Mouse (Mus musculus) CD4-positive helper T cell, adult 2 months (primary cell): Measurements from ENCODE around the gene Srcap.
"Not testable (repeated sequence)": the region's sequence is repeated elsewhere in the genome, so short reads cannot be mapped to it uniquely, and the experiment has no call there.

ENCODE experiments used
- DNase-seq: peaks from one replicate; pipeline ENCODE4 v3.0.0-alpha.2; 2012; ENCODE audit warnings: low read depth, missing footprints, low spot score

Srcap gene

DNA sequence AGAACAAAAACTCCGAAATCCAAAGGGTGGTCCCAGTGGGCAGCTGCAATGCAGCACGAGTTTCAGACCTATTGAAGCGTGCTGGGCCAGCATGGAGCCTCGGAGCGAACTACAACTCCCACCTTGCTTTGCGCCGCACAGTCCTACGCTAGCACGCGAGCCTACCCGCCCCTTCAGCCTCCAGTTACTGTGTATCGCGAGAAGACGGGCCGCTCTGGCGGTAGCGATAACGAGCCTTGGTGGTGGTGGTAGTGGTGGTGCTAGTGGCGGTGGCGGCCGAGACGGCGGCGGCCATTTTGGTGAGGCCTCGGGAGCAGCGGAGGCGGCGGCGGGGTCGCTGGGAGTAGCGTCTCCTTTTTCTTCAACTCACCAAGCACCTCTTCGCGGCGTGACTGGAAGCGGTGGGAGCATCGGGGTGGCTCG lies at the start of gene Srcap:
Srcap (plus strand) TSS at position 176 of the 423 bp plus-strand sequence.
- DNase-seq, result peak; percentile 99

DNA sequence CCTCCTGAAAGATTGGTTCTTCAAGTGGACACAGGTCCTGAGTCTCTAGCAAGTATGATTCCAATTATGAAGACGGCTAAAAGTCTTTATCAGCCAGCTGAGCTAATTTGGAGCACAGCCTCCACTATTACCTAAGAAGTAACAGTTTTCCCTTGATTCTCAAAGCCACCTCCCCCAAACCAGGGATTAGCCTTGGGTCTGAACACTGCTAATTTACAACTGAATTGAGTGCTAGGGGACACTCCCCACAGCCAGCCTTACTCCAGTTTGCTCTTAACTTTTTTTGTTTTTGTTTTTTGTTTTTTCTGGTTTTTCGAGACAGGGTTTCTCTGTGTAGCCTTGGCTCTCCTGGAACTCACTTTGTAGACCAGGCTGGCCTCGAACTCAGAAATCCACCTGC lies 46.6 kb upstream of the Srcap start:
- DNase-seq, result no peak

DNA sequence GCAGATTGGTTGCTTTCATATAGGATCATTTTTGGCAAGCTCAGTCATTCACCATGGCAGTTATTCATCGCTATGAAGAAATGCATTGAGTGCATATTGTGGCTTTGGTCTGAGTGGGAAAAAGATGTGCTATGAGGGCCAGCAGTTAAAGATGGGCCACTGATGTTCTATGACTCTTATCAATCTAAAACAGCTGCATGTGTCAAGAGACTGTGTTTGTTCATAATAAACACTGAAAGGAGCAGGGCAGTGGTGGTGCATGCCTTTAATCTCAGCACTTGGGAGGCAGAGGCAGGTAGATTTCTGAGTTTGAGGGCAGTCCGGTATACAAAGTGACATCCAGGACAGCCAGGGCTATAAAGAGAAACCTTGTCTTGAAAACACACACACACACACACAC lies 46.1 kb upstream of the Srcap start:
- DNase-seq, result not testable (repeated sequence)

DNA sequence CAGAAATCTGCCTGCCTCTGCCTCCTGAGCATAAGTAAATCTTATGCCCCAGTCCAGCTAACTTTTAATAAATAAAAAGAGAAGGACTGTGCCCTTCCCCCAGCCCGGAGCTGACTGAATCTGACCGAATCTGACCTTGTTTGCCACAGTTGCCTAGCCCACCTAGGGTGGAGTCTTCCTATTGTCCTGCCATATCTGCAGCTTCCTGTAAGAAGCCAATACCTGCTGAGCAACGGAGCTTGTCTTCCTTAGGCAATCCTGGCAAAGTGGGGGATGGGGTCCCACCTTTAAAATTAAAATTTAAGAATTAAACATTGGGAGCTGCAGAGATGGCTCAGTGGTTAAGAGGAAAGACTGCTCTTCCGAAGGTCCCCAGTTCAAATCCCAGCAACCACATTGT lies 45.2 kb upstream of the Srcap start:
- no peak for DNase-seq

DNA sequence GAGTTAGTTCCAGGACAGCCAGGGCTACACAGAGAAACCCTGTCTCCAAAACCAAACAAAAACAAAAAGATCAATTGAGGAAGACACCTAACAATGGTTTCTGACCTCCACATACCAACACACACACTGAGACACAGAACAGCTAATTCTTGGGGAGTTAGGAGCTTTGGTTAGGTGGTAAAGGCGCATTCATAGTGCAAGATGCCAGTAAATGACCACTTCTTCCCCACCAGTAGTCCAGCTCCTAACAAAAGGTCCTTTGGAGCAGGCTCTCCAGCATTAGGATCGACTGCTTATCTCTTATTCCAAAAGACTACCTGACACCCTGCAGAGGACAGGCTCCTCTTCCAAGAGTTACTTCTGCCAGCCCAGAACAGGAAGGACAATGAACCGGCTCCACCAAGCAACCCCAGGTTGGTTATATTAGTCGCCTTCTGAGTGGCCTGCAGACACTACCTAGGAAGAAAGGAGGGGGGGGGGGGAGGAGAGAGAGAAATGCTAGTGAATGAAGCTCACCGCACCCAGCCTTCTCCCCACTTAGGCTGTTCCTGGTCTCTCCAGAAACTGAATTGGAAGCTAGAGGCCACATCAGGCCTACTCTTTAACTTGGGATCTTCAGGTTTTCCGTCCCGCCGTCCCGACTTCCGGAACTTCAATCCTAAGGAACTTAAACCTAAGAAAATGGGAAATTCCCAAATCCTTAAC lies 41.6 kb upstream of the Srcap start:
- DNase-seq, result peak; percentile 39

DNA sequence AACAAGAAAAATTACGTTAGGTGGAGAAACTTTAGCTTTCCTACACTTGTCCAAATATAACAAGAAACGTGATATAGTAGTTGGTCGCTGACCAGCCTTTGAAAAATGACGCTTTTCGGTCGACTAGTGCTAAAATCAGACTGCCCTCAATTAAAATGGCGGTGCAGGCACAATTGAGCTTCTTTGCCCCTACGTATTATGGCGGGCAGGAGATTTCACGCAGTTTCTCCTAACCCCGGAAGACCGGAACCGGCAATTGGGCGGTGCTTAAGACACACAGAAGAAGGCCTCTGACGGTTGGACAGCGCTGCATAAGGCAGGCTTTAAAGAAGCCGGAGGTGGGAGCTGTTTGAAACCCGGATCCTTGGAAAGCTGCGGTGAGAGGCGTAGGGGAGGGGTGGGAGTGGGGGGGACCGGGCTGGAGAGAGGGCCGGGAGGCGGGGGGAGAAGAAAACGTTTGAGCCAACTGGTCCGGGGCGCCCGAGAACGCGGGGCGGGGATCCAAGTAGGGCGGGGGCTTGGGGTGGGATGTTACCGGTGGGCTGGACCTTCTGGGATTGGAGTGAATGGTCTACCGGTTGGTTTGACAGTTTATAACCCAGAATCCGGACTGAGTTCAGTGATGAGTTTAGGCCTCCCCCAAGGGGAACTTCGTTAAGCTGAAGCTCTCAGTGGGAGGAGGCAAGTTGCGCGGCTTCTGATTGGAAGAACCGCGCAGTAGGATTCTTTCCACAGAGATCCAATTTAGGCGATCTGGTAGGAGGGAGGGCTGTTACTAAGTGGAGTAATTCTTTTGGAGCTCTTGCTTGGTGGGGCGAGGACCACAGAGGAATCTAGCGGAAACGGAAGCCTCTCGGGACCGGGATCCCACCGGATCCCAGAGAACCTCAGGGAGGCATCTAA lies 40.8 kb upstream of the Srcap start:
- DNase-seq, result peak; percentile 96

DNA sequence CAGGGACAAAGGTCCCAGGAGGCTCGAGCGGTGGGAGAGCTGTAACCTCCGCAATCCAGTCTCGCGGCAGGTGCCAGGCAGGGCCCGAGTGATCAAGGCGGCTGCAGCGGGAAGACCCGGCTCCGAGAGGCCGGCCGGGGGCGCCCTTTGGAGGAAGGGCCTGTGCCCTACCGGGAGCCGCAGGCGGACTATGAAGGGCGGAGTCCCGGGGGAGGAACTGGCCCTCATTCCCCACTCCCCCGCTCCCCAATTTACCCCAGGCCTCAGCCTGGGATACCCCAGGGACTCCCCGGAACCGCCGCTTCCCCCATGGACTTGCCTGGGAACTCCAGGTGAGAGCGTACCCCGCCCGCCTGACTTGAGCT lies 40.2 kb upstream of the Srcap start:
- DNase-seq, result peak; percentile 58

DNA sequence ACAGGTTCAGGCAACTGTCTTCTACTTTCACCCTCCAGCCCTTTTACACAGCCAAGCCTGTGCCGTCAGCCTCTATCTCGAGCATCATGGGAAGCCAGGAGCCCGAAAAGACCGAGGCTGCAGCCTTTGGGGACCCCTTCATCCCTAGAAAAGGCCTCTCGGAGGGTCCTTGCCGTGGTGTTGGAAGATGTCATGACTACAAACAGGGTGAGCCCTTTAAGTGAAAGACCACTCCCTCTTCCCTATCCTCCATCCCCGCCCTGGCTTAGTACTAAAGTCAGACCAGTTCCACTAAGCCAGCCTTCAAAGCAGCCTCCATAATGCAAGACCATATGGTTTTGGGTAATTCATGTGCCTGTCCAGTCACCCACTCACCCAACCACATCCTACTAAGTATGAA lies 39.7 kb upstream of the Srcap start:
- DNase-seq, result no peak

DNA sequence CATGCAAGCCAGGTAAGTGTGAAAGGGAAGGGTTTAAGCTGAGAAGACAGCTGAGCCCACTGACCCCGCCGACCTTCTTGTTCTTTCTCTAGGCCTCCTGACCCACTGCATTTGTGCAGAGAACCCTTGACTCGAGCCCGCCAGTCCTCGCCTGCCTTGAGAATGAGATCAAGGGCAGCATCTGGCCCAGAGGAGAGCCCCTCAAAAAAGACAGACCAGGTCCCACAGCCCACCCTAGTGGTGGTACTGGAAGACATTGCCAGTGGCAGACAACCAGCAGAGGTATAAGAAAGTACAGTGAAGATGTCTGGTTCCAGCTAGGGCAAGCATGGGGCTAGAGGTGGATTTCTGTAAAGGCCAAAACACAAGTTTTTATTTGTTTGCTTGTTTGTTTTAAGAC lies 38.1 kb upstream of the Srcap start:
- DNase-seq, result no peak

DNA sequence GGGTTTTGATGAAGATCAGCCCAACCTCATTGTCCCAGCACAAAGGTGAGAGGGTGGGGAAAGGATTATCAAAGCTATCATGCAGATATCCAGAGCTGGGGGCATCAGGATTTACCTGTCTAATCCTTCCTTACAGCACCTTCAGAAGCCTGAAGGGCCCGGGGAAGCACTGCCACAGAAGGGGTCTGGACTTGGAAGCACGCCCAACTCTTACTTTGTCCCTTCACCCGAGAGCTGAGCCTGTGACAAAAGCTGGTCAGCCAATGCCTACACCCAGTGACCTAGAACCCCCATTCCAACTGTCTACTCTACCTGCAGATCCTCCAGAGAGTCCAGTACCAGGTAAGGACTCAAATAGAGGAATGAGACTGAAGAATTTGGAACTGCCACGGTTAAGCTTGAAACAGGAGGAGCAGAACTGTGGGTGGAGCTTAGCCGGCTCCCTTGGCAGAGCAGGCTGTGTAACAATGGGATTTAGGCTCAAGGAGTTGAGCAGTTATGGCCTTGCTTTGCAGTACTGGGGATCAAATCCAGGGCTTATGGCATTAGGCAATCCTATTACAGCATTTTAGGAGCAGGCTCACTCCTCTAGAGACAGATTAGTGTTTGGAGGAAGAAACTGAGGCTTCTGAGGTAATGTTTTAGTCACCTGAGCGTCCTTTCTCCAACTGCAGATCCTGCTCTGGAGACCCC lies 37.3 kb upstream of the Srcap start:
- DNase-seq, result no peak

DNA sequence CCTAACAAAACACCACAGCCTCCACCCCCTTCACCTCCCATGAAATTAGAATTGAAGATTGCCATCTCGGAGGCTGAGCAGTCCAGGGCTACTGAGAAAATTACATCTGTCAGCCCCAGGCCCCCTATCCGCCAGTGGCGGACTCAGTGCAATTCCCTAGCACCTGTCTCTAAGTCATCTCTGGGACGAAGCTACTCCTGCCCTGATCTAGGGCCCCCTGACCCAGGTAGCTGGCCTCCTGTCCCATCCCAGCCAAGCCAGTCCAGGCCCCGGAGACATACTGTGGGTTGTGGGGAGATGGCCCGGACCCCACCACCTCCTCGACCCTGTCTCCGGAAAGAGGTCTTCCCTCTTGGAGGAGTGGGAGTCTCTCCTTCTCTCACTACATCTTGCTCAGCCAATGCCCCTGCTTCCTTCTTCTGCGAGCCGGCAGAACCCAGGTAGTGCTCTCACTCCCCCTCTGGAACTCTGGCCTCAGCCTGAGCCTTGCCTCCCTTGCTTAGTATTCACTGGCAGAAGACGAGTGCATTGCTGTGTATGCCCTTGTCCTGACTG lies 36.5 kb upstream of the Srcap start:
- no peak for DNase-seq

DNA sequence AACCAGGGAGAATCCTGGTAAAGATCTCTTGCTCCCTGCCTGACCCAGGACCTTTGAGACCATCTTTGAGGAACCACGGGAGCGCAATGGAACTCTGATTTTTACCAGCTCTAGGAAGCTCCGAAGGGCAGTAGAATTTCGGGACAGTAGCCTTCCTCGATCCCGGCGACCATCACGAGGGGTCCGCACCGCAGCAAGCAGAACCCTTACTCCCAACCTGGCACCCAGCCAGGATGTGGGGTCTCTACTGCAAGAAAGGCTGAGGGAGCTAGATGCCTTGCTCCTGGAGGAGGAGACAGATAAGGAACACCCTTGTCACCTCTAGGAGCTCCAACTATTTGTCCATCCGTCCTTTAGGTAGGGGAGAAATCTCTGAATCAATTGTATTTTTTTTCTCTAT lies 35.4 kb upstream of the Srcap start:
- DNase-seq, result no peak

DNA sequence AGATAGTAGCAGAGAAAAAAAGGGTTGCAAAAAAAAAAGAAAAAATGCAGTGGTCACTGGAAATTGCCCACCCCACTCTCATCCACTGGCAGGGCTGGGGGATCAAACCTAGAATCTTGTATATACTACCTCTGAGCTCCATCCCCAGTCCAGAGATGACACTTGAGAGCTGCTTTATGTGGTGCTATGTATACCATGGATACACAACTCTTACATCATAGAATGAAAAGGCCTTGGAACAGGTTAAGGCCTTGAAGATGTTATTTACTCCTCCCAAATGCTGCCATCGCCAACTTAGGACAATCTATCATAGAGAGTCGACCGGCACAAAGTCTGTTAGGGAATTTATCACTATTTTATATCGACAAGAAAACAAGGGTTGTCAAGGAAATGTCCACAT lies 34.9 kb upstream of the Srcap start:
- no peak for DNase-seq

DNA sequence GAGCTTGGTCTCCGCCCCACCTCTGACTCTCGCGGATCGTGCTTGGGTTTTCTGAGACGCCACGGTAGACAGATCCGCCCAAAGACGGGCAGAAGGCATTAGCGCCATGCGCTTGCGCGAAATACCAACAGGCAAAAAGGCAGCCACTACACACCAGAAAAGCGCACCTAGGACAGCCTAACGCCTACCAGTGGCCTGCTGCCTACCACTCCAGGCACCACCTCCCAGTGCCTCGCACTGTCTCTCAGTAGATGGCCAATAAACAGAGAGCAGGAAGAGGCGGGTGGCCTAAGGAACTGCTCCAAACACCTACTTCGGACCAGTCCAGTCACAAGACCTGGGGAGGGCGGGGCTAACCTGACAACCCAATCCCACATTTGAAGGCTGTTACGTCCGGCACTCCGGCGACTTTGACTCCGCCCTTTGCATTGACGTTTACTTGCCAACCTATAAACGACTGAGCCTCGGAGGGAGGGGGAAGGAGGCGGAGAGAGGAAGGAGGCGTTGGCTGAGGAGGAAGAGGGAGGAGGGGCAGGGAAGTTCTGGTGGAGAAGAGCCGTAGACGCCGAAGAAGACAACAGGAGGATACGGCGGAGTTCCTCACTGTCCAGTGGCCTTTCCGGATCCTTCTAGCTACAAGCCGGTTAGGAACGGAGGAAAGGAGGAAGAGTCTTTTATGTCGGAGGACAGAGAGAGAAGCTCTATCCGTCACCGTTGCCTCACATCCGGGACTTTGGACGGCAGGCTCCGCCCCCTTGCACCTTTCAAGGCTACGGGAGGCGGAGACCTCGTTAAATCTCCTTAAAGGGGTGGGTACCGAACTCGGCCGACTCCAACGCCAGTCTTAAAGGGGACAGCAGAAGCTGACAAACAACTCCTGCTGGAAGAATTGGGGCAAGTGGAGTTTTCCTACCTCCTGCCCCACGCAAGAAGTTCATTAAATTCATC lies 33.8 kb upstream of the Srcap start:
- DNase-seq, result peak; percentile 100

DNA sequence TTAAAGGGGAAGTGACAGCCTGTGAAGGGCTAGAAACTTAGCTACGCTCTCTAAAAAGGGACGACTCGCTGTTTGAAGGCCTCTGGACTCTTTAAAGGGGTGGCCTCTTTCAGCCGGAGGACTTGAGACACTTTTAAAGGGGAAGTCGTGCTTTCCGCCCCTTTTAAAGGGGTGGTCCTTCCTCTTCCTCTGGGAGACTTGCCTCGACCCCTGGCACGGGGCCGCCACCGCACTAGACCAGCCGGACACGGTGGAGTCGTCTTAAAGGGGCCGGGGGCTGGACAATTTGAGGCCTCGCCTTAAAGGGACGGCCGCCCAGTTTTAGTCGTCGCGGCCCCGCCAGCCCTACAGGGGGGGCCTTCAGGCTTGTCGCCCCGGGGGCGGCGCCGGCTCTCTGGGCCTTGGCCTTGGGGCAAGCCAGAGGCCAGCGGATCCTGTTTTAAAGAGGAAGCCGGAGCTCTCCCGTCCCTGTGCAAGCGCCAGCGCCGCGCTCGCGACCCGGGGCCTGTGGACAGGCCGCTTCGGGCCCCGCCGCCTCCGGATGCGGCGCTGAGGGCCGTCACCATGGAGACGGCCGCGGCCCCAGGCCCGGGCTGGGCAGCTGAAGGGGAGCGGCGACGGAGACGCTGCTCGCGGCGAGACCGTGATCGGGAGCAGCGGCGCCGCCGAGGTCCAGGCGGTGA lies 33.0 kb upstream of the Srcap start, which contains the start of gene Fbrs:
Fbrs (plus strand) TSS at position 565 of the 683 bp plus-strand sequence.
- DNase-seq, result no peak

DNA sequence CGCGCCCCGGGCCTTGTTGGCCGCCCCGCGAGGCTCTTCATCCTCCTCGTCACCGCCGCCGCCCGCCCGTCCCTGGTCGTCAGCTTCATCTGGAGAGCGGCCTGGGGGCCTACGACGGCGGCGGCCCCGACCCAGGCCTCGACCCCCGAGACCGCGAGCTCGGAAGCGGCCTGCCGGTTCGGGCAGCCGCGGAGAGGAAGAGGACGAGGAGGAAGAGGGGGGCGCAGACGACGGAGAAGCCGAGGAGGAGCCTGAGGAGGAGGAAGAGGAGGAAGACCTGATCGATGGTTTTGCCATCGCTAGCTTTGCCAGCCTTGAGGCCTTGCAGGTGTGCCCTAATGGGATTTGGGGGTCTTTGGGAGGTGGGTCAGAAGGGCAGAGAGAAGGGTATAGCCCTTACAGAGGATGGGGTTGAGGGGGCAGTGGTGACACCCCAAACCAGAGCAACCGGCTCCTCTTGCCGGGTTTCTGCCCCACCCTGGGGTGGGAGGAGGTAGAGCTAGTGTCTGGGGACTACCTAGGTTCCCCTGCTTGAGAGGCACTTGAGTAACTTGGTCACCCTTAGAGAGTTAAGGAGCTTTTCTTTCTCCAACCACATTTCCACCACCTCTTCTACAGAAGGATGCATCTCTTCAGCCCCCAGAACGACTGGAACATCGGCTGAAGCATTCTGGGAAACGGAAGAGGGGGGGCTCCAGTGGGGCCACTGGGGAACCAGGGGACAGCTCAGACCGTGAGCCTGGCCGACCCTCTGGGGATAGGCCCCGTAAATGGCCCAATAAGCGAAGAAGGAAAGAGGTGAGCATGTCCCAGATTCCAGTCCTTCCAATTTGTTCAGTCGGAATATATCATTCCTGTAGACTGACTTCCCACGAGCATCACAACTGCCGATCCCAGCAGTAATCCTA lies 32.2 kb upstream of the Srcap start:
- DNase-seq, result peak; percentile 40

DNA sequence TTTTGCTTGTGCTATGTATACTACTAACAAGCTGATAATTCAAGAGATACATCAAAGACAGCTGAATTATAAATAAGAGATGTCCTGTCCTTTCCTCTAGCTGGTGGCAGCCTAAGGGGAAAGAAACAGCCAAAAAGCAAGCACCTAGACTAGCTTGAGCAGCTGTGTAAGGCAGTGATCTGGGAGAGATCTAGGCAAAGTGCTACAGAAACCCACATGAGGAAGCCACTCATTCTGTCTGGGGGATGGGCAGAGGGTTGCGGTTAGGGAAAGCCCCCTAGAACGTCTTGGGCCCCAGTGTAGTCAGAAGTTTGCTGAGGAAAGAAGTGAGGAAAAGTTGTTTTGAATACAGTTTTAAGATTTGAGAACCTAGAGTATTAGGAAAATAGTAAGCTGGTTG lies 31.5 kb upstream of the Srcap start:
- DNase-seq, result peak; percentile 86

DNA sequence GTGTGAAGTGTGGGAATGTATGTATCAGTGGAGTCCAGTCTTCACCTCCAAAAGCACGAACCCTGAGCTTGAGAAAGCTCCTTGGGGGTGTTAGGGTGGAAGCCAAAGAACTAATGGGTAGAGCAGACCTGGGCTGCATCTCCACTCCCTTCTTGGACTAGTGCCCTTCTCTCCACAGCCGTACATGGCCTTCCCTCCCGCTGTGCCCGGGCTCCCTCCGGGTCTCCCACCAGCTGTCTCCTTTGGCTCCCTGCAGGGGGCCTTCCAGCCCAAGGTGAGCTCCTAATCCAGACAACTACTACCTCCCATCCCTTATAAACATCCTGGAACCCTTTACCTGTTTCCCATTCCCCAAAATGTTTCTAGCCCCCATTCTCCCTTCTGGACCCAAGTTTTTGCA lies 26.4 kb upstream of the Srcap start:
- no peak for DNase-seq

DNA sequence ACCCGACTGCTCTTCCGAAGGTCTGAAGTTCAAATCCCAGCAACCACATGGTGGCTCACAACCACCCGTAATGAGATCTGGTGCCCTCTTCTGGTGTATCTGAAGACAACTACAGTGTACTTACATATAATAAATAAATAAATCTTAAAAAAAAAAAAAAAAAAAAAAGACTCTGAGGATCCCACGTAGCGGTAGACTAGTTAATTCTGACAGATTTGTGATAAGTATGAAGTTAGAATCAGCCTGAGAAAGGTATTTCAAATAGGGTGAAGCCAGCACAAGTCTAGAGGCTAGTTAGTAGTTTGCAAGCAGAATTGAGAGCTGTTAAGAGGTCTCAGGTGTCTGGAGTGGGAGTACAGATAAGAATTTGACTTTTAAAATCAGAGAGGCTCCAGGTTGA lies 23.4 kb upstream of the Srcap start:
- not testable (repeated sequence) for DNase-seq
